Mouse (Mus musculus) heart, postnatal 0 days (tissue): ENCODE results near the gene 1700010I14Rik. TPM values are rescaled to one million over a fixed set of nuclear protein-coding genes. Genes with fewer than 3 reads are reported as not detected.

ENCODE experiments used
- ATAC-seq: fragments of 200-750 bp; cut with Nextera tagmentation; 2 replicates; pipeline ENCODE4 v1.8.0; 2017; ENCODE audit warnings: low read depth, moderate number of reproducible peaks, moderate library complexity; ENCODE audit not compliant: insufficient read depth
- DNase-seq: peaks from one replicate; pipeline ENCODE4 v3.0.0-alpha.2; 2016; ENCODE audit warnings: low spot score
- H3K27ac ChIP-seq: fragments of 300-500 bp; sonication (generic); 2 replicates; pipeline ENCODE4 v1.5.1; 2014; ENCODE audit warnings: low read depth, mild to moderate bottlenecking
- H3K27me3 ChIP-seq: fragments of 300-500 bp; sonication (generic); 2 replicates; pipeline ENCODE4 v1.6.1; 2014; ENCODE audit warnings: low read length, mixed read lengths; ENCODE audit not compliant: control insufficient read depth, insufficient read depth
- H3K36me3 ChIP-seq: fragments of 300-500 bp; sonication (generic); replicated peaks from 2 replicates; pipeline ENCODE4 v1.6.1; 2014; ENCODE audit warnings: low read length, mixed read lengths; ENCODE audit not compliant: control insufficient read depth, insufficient read depth
- H3K4me1 ChIP-seq: fragments of 300-500 bp; sonication (generic); 2 replicates; pipeline ENCODE4 v1.6.1; 2014; ENCODE audit warnings: antibody characterized with exemption; ENCODE audit not compliant: control insufficient read depth, insufficient read depth
- H3K4me2 ChIP-seq: fragments of 300-500 bp; sonication (generic); 2 replicates; pipeline ENCODE4 v1.6.1; 2014; ENCODE audit warnings: low read depth, mild to moderate bottlenecking, low read length, moderate library complexity
- H3K4me3 ChIP-seq: fragments of 300-500 bp; sonication (generic); 2 replicates; pipeline ENCODE4 v1.5.1; 2014; ENCODE audit warnings: low read depth, low read length
- H3K9ac ChIP-seq: fragments of 300-500 bp; sonication (generic); replicated peaks from 2 replicates; pipeline ENCODE4 v1.6.1; 2014; ENCODE audit warnings: low read depth, low read length, mixed read lengths
- H3K9me3 ChIP-seq: fragments of 300-500 bp; sonication (generic); replicated peaks from 2 replicates; pipeline ENCODE4 v1.6.1; 2016; ENCODE audit warnings: low read length; ENCODE audit not compliant: control insufficient read depth
- CTCF ChIP-seq: IDR thresholded peaks from 2 replicates; pipeline ENCODE4 v1.5.1; 2016; ENCODE audit warnings: antibody characterized with exemption, control low read depth, low read depth
- EP300 ChIP-seq: IDR thresholded peaks from 2 replicates; pipeline ENCODE4 v1.6.1; 2016; ENCODE audit warnings: antibody characterized with exemption, low read depth
- WGBS: fragments of 180-500 bp; shearing (Covaris S2); extraction: QIAGEN DNeasy Blood & Tissue Kit; methylation state at CpG from one replicate; pipeline ENCODE4 v1.1.7; 2014; 5-methylcytosine and 5-hydroxymethylcytosine counted together
- polyA plus RNA-seq: library from polyadenylated mRNA; unstranded; fragments of >200 nt; fragmentation: Nextera tagmentation; extraction: Ambion mirVana; gene quantifications from 2 replicates; pipeline ENCODE4 v1.2.1, GENCODE M21; 2015
- total RNA-seq: library from RNA; depleted of rRNA; stranded (reverse); fragments of >200 nt; gene quantifications from 2 replicates; pipeline ENCODE4 v1.2.3, GENCODE M21; 2014; ENCODE audit warnings: low replicate concordance

The 1700010I14Rik gene
- total and polyA plus RNA-seq, 2 experiments from 2014 or later, result 0.08 TPM; not detected in 1

- TF ChIP-seq CTCF (no peak), EP300 (no peak)
- Histone ChIP-seq H3K4me2 (no peak overlapping the region), H3K9ac (no peak overlapping the region), H3K27me3 (no peaks in the 10 kb centered on the region), H3K4me3 (no peak overlapping the region), H3K4me1 (no peaks in the 10 kb centered on the region), H3K27ac (no peak overlapping the region), H3K36me3 (no peaks in the 10 kb centered on the region), H3K9me3 (no peaks in the 10 kb centered on the region)
- WGBS, result 71% methylated on average over 14 of the region's 14 CpGs
- DNase-seq (no peak), ATAC-seq (no peak)
Measured at GRCm38 (mm10) chr17:8961644-8962043, 26.5 kb upstream of the 1700010I14Rik start.

DNA sequence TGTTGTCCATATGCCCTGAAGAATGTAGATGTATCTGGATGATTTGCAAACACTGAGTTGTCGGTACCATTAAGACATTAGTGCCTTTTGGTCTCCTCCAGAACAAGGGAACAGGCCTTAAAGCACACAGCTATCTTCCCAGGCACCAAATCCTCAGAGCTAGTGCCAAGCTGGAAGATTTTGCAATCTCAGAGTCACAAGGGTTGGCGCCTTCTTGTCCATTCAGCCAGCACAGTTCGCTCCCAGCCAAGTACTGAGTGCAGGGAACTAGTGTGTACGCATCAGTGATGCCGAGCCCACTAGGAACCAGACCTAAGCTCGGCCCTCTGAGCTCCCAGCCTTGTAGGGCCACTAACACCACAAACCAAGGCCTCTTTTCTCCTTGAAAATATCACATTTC is 23.0 kb upstream of the 1700010I14Rik start:
- DNase-seq, result no peak
- TF ChIP-seq CTCF (no peak), EP300 (no peak)
- no peaks in the 10 kb centered on the region for H3K36me3 ChIP-seq

DNA sequence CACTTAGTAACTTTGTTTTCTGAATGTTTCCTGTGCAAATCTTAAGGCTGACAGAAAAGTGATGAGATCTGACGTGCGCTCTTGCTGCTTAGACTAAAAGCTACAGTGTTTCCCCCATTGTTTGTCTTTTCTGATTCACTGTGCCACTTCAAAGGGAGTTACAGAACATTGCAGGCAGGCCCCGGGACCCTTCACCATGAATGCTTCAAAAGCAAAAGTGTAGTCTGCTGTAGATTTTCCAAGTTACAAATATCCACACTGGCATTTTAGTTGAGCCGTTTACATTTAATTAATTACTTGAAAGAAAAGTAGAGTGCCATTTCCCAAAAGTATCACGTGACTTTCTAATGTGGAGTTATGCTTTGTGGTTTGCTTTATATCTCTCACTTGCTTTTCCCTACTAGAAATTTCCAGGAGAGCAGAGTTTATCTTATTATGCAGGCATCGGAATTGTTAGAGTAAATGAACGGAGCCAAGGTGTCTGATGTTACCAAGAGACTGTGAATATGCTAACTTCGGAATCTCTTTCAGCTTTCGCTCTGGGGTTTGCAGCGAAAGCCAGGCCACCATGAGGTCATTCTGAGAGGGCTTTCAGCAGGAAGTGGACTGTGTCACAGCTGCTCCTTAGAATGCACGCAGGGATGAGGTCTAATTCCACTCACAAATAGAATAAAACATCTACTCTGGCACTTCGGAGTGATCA is 15.8 kb upstream of the 1700010I14Rik start:
- Histone ChIP-seq H3K4me3 (no peak overlapping the region), H3K9ac (no peak overlapping the region), H3K9me3 (no peaks in the 10 kb centered on the region), H3K36me3 (no peaks in the 10 kb centered on the region), H3K27ac (no peak overlapping the region), H3K4me2 (no peak overlapping the region), H3K4me1 (no peaks in the 10 kb centered on the region), H3K27me3 (no peaks in the 10 kb centered on the region)
- DNase-seq (no peak), ATAC-seq (no peak)
- no peak for TF ChIP-seq CTCF
- no peak for TF ChIP-seq EP300
- 38% methylated on average over 12 of the region's 12 CpGs for WGBS

More for the DNA sequence above, 23.0 kb upstream of the 1700010I14Rik start:
- ATAC-seq, result no peak
- no peak overlapping the region for H3K4me3 ChIP-seq
- no peak overlapping the region for H3K4me2 ChIP-seq
- no peaks in the 10 kb centered on the region for H3K27me3 ChIP-seq
- no peaks in the 10 kb centered on the region for H3K9me3 ChIP-seq
- no peak overlapping the region for H3K27ac ChIP-seq
- WGBS, result 83% methylated on average over 6 of the region's 6 CpGs
- no peaks in the 10 kb centered on the region for H3K4me1 ChIP-seq
- no peak overlapping the region for H3K9ac ChIP-seq

GRCm38 (mm10) chr17:8973331-8973730 is 14.8 kb upstream of the 1700010I14Rik start:
- DNase-seq (no peak), ATAC-seq (no peak)
- no peaks in the 10 kb centered on the region for H3K36me3 ChIP-seq
- TF ChIP-seq EP300 (no peak), CTCF (no peak)
- H3K27ac ChIP-seq, result no peak overlapping the region
- no peaks in the 10 kb centered on the region for H3K27me3 ChIP-seq
- 69% methylated on average over 5 of the region's 5 CpGs for WGBS
- no peaks in the 10 kb centered on the region for H3K9me3 ChIP-seq
- no peaks in the 10 kb centered on the region for H3K4me1 ChIP-seq
- H3K4me3 ChIP-seq, result no peak overlapping the region
- H3K4me2 ChIP-seq, result no peak overlapping the region
- H3K9ac ChIP-seq, result no peak overlapping the region

- Histone ChIP-seq H3K4me2 (no peak overlapping the region), H3K27ac (no peak overlapping the region), H3K27me3 (no peaks in the 10 kb centered on the region), H3K9ac (no peak overlapping the region), H3K9me3 (no peaks in the 10 kb centered on the region), H3K4me1 (no peaks in the 10 kb centered on the region), H3K36me3 (no peaks in the 10 kb centered on the region), H3K4me3 (no peak overlapping the region)
- WGBS, result 44% methylated on average over 7 of the region's 7 CpGs
- ATAC-seq (no peak), DNase-seq (no peak)
- TF ChIP-seq EP300 (no peak), CTCF (no peak)
Measured at GRCm38 (mm10) chr17:8974423-8974822, 13.7 kb upstream of the 1700010I14Rik start.

- Histone ChIP-seq H3K9me3 (no peaks in the 10 kb centered on the region), H3K4me1 (no peaks in the 10 kb centered on the region), H3K27ac (no peak overlapping the region), H3K27me3 (no peaks in the 10 kb centered on the region), H3K4me3 (no peak overlapping the region), H3K9ac (no peak overlapping the region), H3K4me2 (no peak overlapping the region), H3K36me3 (no peaks in the 10 kb centered on the region)
- DNase-seq (no peak), ATAC-seq (no peak)
- TF ChIP-seq EP300 (no peak), CTCF (no peak)
- 72% methylated on average over 6 of the region's 6 CpGs for WGBS
Measured at GRCm38 (mm10) chr17:8974823-8975397, 13.2 kb upstream of the 1700010I14Rik start.
